Mouse (Mus musculus) ES-E14 (cell line): ENCODE results near the gene Nrf1.

ENCODE experiments used
- CHD2 ChIP-seq: IDR thresholded peaks from 2 replicates; pipeline ENCODE4 v1.6.1; 2014; ENCODE audit warnings: mild to moderate bottlenecking, low read depth, low read length, inconsistent platforms
- HCFC1 ChIP-seq: IDR thresholded peaks from 2 replicates; pipeline ENCODE4 v1.6.1; 2012; ENCODE audit warnings: low read length, inconsistent platforms, borderline replicate concordance; ENCODE audit not compliant: insufficient read depth
- MAFK ChIP-seq: IDR thresholded peaks from 2 replicates; pipeline ENCODE4 v1.6.1; 2014; ENCODE audit warnings: mild to moderate bottlenecking, low read depth, low read length, inconsistent platforms; ENCODE audit not compliant: insufficient read depth

DNA sequence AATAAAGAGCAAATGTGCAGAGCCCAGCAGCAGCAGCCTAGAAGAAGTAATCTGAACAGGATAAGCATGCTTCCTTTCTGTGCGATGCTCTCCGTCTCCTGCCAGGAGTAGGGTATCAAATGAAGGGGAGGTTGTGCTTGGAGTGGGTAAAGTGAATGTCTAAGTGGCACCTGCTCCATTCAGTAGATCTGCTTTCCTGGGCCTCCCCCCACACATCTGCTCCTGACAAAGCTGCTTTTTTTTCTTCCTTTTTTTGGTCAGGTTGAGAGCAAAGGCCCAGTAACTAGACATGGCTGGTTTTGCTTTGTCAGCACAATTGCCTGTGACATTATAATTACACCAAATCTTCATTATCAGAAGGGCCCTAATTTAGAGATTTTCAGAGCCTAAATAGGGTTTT, 89.4 kb downstream of the Nrf1 start:
- TF ChIP-seq CHD2 (no peak), HCFC1 (no peak), MAFK (peak; percentile 88)
